Mouse (Mus musculus) c-Kit-positive CD71-positive TER-119-negative erythroid progenitor cells, embryonic 14.5 days (primary cell): ENCODE measurements at regions not wholly inside any gene's neighbourhood (a gene's known extent, or its start where the extent isn't known, plus 50 kb on each side); places are given as distances from the start of the nearest gene placed in this dataset.

ENCODE experiments used
- DNase-seq: peaks from one replicate; pipeline ENCODE4 v3.0.0-alpha.2; 2013; ENCODE audit warnings: low read depth

DNA sequence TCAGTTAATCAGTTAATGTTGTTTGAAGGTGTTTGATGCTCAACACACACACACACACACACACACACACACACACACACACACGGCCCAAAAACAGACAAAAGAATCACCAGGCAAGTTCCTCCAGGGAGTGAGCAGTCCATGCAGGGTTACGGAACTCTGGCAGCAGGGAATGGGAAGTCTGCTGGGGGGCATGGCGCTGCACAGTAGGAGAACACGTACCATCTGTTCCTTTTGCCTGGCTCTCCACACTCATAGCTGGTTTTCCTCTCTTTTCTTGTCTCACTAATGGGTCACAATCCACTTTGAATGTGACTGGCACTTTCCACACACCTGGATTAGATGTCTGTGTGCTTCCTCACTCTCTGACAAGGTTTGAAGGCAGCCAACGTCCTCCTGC is 151.8 kb downstream of the Rpl14 start:
- DNase-seq, result no peak

DNA sequence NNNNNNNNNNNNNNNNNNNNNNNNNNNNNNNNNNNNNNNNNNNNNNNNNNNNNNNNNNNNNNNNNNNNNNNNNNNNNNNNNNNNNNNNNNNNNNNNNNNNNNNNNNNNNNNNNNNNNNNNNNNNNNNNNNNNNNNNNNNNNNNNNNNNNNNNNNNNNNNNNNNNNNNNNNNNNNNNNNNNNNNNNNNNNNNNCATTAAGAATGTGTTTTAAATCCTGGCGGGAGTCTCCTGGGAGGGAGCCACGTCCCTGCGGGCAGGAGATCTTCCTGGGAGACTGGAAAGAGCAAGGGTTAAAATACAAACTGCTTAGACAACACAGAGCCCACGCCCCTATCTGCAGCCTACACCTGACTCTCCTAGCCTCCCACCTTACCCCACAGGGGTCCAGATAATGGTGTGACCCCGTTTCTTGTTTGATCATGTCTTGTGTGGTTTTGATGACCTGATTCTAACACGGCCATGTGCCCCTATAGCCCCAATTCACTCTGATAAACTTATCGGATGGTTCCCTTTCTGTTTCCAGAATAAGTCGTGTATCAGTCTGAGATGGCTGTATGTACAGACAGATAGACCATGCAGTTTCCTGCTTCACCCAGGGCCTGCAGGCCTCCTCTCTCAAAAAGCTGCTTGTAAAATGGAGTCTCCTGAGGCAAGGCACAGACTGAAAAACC is 160.8 kb downstream of the Rpl14 start:
- DNase-seq, result no peak

DNA sequence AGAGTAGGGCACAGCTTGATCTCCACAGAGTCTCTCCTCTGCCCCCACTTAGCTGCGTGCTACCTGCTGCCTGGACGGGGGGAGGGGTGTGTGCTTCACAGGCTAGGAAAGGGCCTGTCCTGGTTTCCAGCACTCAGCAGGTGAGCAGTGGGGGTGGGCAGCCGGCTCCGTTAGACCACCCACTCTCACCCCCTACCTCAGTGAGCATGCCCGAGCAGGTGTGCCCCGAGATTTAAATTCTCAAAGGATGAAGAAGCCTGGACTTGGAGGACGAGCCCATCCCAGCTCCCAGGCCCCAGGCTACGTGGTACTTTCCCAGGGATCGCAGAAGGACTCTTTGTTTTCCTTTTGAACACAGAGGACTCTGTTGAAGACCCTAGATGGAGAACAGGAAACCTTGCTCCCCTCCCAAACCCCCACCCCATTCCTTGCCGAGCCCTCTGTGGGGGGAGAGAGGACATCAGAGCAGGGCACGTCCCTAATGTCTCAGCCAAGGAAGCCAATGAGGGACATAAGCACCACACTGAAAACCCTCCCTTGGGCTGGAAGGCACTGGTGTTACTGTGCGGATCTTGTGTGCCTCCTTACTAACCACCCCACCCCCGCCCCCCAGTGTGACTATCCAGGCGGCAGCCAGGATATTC is 161.5 kb downstream of the Rpl14 start:
- DNase-seq, result no peak

DNA sequence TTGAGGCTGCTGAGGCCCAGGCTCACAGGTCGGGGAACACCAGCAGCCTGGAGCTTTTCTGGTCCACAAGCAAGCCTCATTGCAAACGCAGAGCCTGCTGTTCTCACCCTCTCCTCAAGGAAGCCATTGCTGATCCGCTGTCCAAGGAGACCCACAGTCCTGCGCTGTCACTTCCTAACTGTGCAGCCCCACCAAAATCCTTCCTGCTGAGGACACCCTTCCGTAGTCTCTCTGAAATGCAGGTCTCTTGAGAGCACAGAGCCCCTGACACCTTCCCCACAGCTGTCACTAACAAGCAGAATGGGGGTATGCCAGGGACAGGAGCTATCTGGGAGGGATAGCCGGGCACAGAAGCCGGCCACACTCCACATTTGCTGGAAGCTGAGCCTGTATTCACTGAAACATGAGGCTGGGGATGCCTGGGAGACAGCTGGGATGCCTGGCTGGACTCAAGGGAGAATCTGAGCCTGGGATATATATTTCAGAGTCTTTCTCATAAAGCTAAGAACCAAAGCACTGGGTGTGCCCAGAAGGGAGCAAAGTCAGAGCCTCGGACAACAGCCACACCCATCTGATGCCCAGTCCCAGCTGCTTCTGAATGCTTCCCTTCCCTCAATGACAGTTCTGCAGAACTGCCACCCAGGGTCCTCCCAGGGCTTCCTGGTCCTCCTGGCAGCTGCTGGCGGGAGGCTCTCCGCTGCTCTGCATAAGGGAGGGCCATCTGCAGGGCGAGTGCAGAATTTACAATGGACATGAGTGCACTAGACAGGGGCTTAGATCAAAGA is 162.6 kb downstream of the Rpl14 start:
- no peak for DNase-seq

DNA sequence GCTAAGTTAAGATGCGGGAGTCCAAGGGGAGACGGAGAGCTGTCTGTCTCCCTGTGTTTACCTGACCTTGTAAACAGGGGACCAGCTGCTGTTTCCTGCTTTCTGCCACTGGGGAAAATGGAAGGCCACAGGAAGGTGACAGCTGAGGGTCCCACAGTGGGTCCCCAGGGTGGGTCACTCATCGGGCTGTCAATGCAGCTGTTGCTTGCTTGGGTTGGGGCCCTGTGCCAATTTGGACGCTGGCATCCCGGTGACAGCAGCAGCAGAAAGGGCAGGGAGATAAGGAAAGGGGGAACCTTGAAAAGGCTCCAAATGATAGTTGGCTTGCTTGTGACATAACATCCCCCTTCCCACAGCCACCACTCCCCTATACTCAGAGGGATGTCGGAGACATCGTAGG is 164.0 kb downstream of the Rpl14 start:
- DNase-seq, result no peak

DNA sequence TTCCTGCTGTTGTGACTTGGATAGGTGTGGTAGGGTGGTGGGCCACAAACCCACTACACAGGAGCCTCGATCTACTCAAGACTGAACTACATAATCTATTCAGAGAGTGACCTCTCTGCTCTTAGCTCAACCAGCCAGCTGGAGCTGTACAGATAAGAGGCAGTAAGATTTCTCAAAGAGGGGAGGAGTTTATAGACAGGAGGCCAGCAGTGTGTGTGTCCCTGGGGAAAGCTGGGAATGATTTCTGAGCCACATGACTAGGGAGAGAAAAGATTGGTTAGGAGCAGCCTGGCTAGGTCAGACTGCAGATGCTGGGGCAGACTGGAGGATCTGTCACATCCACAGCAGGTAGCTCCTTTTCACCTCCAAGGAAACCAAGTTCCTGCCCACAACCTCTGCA is 166.7 kb downstream of the Rpl14 start:
- DNase-seq, result no peak

DNA sequence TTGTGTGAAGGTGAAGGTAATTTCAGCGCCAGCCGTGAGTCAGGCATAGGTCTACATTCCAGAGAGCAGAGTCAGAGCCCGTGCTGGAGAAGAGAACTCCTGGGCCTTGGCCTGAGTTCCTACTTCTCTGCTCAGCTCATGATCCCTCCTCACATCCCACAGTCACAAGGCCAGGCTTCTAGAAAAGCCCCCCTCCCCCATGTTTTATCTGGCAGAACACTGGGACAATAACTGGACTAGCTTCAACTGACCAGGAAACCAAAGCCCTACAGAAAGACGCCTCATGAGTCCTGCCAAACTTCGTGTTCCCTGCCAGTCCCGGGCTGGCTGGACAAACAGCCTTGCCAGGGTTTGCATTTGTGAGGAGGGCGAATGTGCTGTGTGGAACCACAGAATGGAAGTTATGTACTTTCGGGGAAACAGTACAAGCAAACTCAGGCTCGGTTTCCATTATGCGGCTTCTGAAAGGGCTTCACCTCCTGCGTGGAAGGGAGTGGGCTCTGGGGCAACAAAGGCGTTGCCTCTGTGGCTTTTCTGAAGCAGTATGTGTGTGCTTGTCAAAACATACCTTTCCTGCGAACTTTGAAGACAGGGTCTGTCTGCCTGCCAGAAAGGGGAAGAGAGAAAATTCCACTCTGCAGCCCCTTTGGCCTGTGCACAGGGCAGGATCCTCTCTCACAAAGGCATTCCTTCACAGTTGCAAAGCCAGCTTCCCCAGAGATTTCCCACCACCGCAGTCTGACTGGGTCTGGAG is 168.1 kb downstream of the Rpl14 start:
- no peak for DNase-seq

DNA sequence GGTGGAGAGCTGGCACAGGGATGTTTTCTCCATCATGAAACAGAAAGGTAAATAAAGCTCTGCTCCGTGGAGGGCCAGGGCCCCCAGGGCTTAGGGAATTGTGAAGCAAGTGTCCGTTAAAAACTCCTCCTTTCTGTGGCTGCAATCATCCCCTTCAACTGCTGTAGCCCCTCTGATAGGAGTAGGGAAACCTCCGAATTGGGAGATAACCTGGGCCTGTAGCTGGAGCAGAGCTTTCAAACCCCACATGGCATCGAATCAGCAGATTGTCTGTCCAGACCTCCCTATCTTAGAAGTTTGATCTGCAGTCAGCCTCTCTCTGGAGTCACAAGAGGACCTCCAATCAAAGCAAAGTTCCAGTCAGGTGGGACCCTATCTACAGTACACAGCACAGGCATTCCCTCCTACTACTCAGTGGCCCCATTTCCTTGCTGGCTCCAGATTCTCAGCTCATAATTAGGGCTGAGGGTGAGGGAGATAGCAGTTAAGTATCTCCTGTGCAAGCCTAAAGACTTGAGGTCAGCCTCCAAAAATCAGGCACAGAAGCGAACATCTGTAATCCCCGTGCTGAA is 168.8 kb downstream of the Rpl14 start:
- DNase-seq, result no peak

DNA sequence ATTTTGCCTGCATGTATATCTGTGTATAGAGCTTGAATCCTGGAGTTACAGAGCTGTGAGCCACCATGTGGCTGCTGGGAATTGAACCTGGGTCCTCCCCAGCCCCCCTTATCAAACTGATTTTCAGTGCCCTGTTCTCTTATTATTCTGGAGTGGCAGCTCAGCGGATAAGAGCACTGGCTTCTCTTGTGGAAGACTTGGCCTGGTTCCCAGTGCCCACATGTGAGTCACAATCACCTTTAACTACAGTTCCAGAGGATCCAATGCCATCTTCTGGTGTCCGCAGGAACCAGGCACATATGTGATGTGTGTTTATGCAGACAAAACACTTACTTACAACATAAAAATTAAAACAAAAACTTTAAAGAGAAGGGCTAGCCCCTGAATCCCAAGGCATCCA is 170.3 kb downstream of the Rpl14 start:
- no peak for DNase-seq

DNA sequence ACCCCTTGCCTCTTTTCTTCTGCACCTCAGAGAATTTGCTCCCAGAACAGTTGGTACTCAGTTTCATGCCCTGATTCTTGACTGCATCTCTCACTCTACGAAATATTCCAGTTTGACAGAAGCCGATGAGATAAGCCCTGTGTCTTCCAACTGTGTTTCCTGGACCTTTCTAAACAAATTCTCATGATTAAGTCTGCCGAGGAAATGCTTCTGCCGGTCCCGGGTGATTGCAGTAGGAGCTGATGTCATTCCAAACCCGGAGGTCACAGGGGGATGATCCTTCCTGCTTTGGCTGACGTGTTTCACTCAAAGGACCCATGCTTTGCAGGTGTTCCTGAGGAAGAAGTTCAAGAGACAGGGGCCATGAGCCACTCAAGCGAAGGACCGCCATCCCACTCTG is 172.2 kb downstream of the Rpl14 start:
- no peak for DNase-seq

DNA sequence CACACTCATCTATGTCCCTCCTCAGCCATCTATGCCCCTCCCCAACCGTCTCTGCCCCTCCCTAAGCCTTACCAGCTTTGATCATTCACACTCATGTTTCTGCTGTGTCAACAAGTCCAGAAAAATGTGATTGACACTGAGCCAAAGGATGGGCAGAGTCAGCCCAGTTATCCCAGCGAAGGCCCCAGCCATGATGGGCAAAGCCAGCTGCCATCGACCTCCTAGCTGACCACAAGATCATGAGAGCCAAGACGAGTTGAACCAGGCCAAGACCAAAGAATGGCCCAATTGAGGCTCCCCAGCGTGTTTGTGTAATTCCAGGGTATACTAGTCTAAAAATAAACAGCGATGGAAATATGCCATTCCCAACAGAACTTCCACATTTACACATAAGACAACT is 174.4 kb downstream of the Rpl14 start:
- no peak for DNase-seq

DNA sequence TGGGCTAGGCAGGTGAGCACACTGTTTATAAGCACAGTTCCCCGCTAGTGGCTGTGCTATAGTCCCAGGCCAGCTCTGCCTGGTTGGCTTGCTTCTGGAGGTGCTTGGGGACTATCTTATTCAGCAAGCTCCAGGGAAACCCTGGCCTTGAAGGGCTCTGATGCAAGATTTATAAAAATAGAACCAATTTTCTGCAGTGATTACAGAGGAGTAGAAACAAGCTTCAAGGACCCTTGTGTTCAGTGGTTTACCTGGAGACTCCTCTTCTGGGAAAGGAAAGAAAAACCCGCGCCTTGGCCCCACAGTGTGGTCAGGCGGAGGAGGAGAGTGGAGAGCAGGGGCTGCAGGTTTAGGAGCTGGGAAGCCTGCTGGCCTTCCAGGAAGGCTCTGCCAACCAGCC is 178.2 kb upstream of the Ctnnb1 start:
- no peak for DNase-seq

DNA sequence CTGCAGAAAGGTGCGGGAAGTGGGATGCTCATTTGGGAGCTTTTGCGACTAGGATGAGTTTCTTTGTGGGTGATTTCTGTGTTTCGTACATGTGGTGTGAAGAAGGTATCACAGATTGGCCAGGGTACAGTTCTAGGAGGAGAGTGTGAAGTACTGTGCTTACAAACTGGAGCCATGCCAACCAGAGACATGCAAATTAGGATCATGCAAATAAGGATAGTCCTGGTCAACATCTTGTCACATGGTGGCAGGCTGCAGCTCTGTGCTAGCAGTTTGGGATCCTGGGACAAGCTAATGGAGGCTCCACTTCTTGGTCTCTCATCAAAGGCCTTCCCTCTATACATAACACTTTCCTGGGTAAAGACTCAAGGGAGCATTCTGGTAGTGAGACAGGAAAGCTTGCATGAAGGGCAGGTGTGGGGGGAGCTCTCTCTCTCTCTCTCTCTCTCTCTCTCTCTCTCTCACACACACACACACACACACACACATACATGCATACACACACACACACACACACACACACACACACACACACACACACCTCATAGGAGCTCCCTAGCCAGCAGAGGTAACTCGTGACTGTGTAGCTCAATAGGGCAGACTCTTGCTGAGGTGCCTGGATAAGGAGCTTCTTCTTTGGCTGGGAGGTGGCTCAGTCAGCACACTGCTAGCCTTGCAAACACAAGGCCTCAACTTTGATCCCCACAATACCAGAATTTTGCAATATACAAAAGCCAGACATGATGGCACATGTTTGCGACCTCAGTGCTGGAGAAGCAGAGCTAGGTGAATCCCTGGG is 177.1 kb upstream of the Ctnnb1 start:
- DNase-seq, result no peak

DNA sequence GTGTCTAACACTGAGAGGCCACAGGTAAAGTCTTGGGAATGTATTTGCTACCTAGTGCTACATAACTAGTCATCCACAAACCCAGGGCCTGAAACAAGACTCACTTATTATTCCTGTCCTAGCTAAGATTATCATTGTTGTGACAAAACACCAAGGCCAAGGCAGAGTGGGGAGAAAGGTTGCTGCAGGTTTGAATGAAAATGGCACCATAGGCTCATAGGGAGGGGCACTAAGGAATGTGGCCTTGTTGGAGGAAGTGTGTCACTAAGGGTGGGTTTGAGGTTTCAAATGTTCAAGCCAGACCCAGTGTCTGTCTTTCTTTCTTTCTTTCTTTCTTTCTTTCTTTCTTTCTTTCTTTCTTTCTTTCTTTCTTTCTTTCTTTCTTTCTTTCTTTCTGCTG is 174.9 kb upstream of the Ctnnb1 start:
- DNase-seq, result no peak

DNA sequence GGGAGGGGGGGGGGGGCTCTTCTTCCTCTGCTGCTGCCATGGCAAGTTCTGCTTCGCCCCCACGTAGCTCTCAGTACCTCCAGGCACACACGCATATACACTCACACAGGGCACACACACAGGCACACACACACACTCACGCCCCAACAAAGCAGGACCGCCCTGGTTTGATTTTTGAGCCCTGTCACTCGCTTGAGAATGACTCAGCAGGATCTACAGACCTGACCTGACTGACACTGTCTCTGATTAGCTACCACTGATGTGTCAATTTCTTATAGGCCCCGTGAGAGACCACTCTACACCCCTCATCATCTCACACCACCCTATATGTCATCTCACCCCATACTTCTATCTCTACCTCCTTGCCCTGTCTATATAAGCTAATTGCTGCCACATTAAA is 173.5 kb upstream of the Ctnnb1 start:
- DNase-seq, result no peak

DNA sequence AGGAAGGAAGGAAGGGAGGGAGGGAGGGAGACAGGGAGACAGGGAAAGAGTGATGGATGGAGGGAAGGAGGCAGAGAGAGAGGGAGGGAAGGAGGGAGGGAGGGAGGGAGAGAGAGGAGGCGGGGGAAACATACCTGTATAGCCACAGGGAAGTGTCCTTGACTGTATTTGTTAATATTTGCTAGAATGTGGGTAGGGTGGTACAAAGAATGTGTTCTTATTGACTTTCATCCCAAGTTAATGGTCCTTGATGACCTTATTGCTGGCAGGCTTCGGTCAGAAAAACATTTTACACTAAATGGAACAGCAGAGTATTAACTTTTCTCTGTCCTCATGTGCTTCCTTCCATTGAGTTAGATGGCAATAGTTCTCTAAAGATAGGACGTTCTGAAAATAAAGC is 171.0 kb upstream of the Ctnnb1 start:
- no peak for DNase-seq

DNA sequence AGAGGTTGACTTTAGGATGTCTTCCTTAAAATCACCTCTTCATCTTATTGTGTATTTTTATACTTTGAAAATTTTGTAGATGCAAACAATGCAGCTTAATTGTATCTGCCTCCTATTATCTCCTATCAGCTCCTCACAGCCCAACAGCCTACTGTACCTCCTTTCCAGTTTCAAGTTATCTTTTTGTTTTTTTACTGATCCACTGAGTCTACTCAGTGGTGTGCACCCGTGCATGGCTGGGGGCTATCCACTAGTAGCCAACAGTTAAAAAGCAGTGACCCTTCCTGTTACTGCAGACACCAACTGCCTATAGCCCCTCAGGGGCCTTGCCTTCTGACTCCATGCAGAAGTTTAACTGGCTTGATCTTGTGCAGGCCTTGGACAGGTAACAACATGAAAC is 170.4 kb upstream of the Ctnnb1 start:
- DNase-seq, result no peak

DNA sequence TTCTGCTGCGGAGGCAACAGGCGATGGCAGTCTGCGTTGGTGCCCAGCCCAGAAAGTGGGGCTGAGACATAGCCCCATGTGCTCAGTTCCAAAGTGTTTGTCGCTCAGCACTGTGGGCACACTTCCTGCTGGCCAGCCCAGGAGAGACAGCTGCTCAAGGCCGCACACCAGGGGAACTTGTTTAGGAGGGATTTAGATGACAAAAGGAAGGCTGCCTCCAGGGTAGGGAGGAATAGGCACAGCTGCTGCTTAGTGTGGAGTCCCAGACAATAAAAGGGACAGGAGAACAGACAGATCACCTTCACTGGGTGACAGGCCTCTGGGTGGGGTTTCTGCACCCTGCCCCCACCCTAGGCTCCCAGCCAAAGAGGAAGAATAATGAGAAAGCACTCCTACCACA is 169.2 kb upstream of the Ctnnb1 start:
- DNase-seq, result no peak

DNA sequence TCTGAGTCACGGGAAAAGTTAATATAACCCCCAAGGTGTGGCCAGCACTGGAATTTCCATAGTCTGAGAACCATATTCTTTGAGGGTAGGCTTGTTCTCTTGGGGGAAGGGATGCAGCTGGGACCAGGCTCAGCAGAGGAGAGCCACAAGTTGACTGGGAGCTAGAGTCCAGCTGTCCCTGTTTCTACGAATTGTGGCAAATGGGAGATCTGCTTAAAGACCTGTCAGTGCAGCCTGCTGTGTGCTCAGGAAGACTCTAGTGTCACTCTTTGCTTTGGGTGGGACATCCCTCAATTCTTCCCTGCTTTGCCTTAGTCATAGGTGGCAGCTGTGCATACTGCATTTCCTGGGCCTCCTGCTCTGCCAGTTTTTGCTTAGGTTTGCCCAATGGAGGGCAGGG is 165.2 kb upstream of the Ctnnb1 start:
- no peak for DNase-seq

DNA sequence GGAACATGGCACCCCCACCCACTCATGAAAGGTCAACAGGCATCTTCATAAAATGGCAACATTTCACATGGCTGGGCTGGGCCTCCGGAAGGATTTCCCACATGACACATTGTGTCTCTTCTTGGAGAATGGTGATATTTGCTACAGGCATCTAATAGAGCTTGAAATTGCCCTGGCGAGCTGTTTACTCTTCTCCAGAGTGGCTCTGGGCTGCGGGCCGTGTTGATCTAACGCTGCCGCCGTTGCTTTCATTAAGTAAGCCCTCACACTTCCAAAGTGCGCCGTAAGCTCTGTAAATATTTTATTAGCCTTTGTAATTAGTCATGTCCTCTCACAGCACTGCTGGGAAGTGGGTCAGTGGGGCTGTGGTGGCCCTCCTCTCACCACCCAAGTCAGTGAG is 164.4 kb upstream of the Ctnnb1 start:
- DNase-seq, result no peak

DNA sequence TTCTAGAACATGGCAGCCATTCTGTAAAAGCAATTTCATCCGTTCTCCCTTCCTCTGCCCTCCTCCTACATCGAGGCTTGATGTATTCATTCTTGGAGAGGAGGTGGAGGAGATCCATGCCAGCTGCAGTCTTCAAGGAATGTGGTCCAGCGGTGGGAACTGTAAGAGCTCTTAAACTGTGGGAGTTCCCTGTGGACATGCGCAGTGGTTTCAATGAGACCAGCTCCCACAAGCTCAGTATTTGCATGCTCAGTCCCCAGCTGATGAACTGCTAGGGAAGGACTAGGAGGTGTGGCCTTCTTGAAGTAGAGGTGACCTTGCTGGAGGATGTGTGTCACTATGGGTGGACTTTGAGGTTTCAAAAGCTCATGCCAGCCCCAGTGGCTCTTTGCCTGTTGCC is 163.7 kb upstream of the Ctnnb1 start:
- no peak for DNase-seq

DNA sequence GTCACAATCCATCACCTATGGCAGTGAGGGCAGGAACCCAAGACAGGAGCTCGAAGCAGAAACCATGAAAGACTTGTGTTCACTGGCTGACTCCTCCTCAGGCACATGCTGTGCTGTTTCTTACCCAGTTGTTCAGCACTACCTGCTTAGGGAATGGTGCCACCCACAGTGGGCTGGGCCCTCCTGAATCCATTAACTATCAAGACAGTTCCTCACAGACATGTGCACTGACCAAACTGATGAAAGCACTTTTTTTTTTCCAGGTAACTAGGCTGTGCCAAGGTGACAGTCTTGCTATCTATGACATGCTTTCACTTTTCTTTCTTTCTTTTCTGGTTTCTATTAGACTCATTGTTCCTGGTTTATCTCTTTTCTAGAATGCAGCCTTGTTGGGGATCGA is 162.1 kb upstream of the Ctnnb1 start:
- no peak for DNase-seq
